Mouse (Mus musculus) left cerebral cortex, postnatal 25 days (tissue): ENCODE measurements at regions not wholly inside any gene's neighbourhood (a gene's known extent, or its start where the extent isn't known, plus 50 kb on each side); places are given as distances from the start of the nearest gene placed in this dataset.
A peak's percentile ranks its signal among the peaks of the same experiment; 100 is the strongest.

Source experiments
- DNase-seq, 2 experiments: peaks; one replicate each; pipeline ENCODE4 v3.0.0; 2022; ENCODE audit warnings: low spot score in 2 of 2, mixed read lengths in 1 of 2
- intact Hi-C: fragments of 180-260 bp; cut with DNase I; formaldehyde crosslinking; loops from one replicate; pipeline ENCODE4 v1.15.1; 2025

DNA sequence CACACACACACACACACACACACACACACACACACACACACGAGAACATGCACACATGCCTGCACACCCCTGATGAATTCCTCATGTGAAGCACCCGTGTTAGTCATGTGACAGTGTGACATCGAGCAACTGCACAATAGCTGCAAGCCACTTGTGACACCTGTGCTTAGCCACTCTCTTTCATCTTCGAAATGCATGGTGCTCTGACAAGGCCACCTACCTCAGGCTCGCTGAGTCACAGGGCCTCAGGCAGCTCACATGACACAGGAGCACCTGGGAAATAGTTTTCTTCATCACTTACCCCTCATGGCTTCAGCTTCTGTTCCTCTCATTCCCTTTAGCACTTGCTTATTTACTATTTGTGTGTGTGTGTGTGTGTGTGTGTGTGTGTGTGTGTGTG lies 213.4 kb upstream of the Zfp64 start:
- intact Hi-C loops: no loop called here
- DNase-seq: no peak

DNA sequence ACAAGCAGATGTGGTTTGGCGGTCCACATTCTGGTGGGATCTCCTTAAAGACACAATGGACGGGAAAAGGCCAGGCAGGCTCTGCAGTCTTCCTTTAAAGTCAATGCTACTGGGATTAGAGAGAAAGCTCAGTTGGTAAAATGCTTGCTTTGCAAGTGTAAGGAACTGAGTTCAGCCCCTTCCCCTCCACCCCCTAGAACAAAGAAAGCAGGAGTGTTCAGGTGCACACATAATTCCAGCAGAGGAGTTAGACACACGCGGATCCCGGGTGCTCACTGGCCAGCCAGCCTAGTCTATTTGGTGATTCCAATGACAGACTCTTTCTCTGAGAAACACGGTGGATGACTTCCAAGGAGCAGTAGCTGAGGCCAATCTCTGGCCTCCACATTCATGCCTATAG lies 213.0 kb upstream of the Zfp64 start:
- intact Hi-C loops: no loop called here
- no peak for DNase-seq

DNA sequence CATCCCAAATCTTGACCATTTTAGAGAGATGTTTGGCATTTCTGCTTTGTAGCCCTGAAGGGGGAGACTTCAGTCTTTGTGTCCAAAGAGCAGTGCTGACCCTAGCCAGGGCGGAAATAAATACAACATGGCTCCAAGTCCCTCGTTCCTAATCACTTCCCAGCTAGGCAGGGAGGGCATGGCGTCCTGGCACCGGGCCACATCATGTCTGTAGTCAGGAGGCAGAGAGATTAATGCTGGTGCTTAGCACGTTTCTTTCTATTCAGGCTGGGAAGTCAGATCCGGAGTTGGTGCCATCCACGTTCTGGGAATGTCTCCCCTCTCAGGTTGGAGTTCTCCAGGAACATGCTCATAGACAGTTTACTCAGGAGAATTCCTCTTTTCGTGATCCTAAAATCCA lies 206.3 kb upstream of the Zfp64 start:
- intact Hi-C loops: no loop called here
- no peak for DNase-seq

DNA sequence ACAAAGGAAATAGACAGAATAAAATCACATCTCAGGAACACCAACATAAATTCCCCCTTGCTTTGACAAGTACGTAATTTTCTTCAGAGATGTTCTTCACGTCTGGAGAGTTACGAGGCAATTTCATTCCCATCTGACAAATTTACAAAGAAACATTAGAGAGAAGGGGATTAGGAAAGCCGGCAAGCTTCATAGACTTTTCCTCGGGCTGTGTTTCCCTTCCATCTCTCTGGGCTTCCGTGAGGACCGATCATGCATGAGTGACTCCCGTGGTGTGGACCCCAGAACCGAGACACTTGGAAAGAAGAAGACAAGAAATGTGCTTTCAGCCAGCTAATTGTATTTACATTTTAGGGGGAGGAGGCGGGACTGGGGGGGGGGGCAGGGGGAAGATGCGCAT lies 203.4 kb upstream of the Zfp64 start:
- no peak for DNase-seq
- intact Hi-C loops: no loop called here

DNA sequence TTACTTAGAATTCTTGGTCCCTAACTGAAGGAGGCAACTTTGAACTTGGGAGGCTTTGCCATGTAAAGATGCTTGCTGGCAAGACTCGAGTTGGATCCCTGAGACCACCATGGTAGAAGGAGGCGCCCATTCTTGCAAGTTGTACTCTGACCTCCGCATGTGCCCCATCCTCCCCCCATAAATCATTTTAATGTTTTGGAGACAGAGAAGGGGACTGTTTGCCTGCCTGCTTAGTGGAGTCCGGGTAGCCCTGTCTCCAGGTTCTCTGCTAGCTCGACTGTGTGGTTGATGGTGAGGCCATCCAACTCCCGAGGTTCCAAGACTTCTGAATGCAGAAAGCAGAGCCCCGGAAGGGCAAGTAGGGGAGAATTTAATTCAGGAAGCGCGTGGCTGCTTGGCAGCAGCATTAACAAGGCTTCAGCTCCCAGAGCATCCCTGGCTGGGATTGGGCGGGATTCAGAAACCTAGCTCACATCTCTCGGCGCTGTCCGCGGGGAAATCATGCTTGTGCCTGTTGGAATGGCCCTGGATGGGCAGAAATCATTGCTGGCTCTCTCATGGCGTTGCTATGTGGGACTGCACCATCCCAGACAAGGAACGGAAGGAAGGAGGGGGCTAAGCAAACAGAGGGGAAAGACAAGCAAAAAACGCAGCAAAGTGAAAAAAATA lies 202.8 kb upstream of the Zfp64 start:
- intact Hi-C loops: no loop called here

DNA sequence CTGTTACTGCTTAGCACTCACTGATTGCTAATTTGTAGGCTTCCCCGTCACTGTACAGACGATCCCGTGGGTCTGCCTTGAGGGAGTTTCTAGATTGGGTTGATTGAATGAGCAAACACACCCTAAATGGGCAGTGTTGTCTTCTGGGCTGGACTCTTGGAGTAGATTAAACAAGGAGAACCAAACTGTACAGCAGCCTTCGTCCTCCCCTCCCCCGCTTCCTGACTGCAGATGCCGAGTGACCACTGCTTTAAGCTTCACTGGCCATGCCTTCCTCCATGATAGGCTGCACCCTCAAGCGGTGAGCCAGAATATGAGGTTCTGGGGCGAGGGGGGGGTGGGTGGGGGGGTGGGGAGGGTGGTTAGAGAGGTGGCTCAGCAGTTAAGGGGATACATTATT lies 201.5 kb upstream of the Zfp64 start:
- intact Hi-C loops: no loop called here
- DNase-seq: no peak

More for the DNA sequence above, 202.8 kb upstream of the Zfp64 start:
- peak in 1 of 2 experiments; percentile 19 for DNase-seq

DNA sequence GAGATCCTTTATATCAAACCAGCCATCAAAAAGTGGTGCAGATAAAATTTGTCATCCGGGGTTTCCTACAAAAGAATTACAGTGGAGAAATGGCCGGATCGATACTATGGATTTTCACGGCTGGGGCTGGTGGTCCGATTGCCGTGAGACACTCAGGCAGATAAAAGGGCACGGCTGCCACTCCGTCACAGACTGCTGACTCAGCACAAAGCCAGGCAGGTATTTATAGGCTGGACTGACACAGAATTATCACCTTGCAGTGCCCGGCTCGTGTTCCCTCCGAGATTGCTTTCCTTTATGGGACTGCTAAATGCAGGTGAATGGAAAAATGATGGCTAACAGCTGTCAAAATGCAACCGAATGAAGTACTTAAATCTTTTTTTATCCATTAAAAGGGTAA lies 199.5 kb upstream of the Zfp64 start:
- intact Hi-C loops: no loop called here
- no peak for DNase-seq

DNA sequence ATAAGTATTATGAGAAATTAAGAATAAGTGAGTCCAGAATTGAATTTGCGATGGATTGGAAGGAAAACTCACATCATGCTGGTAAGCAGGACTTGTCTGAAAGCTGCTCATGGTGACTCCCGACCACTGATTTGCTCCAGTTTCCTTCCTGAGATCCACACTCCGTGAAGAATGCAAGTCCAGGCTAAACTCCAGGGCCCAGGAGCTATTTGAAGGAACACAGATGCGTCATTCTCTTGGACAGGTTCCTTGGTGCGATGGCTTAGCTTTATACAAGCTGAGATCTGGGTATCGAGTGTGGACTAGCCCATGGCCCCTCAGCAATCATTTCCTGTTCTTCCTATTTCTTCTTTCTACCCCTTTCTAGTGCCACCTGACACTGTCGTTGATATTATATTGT lies 192.3 kb upstream of the Zfp64 start:
- DNase-seq: peak in 1 of 2 experiments; percentile 78
- intact Hi-C loops: no loop called here

DNA sequence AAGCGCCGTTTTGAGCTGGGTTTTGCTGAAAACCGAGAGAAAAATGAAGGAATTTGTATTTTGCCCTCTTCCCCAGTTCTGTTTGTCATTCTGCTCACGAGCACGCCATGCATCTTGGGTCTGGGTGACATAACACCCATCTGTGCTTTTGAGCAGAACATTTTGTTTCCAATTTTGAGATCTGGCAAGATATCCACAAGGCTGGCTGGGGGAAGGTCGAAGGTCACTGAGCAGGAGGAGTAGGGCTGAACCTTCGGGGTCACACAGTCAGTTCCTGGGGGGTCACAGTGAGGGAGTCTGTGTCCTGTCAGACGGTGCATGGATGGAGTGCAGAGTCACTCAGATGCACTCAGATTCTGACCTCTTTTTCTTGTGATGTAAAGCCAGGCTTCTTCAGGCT lies 186.8 kb upstream of the Zfp64 start:
- DNase-seq: peak in 1 of 2 experiments; percentile 23
- intact Hi-C loops: no loop called here

DNA sequence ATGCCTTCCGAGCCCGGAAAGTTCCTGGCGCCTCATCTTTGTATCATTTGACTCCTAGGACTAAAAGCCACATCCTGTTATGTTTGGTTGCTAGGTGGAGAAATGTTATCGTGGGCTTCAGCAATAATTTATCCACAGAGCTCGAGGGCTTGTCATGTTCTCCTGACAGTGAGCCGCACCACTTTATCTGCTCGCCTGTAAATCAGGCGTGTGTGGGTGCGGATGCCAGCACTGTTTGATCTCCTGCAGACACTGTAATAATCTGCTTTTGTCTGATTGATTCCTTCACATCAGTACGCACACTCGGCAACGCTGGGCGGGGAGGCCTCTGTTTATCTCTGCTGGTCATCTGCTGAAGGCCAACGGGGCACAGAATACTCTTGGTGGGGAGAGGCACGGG lies 178.5 kb upstream of the Zfp64 start:
- intact Hi-C loops: no loop called here
- DNase-seq: no peak

DNA sequence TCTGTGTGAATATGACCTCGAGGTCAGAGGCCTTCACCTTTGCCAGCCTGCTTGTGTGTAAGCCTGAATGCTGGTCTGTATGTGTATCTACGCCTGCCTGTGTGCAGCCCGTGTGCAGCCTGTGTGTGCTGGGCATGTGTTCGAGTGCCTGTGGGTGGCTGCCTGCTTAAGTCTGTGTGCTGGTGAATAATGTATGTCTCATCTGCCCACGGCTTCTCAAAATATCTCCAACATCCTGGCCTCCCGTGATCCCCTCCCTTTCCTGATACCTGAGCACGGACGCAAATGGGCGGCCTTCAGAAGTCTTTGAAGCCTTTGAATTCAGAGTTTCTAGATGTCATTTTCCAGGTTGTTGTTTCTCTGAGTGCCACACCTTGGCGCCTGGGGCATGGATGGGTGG lies 170.1 kb upstream of the Zfp64 start:
- peak in 1 of 2 experiments; percentile 85 for DNase-seq
- intact Hi-C loops: loop anchor here (5.0 kb wide), 1 partner anchor 192 kb away; no protein-coding TSS in a partner anchor

DNA sequence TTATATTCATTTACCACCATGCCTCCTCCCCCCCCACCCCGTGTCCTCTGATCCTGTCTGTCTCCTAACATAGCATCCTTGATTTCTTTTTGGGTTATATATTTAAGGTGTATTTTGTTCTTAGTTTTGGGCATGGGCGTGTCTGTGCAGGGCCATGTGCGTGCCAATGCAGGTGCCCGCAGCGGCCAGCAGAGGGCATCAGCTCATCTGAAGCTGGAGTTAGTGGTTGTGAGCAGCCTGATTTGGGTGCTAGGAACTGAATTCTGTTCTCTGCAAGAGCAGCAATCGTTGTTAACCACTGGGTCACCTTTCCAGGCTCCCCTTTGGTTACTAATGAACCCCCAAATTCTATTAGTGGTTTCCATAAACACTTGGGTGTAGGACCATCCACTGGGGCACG lies 167.5 kb upstream of the Zfp64 start:
- intact Hi-C loops: no loop called here
- DNase-seq: no peak

DNA sequence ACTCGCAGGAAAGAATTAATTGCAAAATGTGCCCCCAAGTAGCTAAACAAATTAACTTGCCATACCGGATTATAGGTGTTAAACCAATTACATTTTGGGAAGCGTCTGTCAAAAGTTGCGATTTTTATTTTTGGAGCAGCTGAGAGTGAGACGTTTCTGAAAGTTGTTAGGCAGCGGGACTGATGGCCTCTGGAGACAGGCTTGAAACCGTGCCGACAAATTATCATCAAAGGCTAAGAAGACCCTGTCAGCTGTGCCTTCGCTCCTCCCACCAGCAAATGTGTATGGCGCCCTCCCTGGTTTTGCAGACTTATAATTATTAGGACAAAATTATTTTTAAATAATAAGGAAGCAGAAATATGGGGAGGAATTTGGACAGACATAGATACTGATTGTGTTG lies 161.5 kb upstream of the Zfp64 start:
- DNase-seq: no peak
- intact Hi-C loops: no loop called here

DNA sequence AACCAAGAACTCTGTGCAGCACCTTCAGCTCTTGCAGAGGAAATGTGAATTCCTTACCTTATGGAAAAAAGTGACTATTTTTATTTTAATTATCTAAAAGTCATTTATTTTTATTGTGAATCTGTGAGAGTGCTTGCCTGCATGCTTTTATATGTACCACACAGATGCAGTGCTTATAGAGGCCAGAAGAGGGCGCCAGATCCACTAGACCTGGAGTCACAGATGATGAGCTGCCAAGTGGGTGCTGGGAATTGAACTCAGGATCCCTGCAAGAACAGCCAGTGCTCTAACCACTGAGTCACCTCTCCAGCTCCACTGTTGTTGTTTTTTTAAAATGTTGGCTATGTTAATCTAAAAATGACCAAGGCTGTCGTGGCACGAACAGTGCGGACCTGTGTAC lies 153.7 kb upstream of the Zfp64 start:
- no peak for DNase-seq
- intact Hi-C loops: no loop called here

DNA sequence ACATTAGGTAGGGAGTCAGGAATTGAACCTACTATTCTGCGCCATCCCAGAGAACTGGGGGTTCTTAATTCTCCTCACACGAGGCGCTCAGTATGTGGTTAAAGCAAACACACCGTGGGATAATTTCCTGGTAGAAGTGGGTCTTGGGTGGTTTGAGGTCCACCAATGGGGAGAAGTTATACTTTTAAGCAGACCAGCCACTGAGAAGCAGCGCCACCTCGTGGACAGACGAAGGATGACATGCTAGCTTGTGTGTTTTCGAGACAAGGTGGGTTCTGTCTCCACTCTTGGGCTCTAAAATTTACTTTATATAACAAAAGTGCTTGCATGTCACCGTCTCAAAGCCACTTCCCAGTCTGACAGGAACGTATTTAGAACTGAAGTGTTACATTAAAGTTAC lies 152.7 kb upstream of the Zfp64 start:
- intact Hi-C loops: loop anchor here (1.0 kb wide), 1 partner anchor 47 kb away; no protein-coding TSS in a partner anchor
- DNase-seq: peak; percentile 9 to 17

DNA sequence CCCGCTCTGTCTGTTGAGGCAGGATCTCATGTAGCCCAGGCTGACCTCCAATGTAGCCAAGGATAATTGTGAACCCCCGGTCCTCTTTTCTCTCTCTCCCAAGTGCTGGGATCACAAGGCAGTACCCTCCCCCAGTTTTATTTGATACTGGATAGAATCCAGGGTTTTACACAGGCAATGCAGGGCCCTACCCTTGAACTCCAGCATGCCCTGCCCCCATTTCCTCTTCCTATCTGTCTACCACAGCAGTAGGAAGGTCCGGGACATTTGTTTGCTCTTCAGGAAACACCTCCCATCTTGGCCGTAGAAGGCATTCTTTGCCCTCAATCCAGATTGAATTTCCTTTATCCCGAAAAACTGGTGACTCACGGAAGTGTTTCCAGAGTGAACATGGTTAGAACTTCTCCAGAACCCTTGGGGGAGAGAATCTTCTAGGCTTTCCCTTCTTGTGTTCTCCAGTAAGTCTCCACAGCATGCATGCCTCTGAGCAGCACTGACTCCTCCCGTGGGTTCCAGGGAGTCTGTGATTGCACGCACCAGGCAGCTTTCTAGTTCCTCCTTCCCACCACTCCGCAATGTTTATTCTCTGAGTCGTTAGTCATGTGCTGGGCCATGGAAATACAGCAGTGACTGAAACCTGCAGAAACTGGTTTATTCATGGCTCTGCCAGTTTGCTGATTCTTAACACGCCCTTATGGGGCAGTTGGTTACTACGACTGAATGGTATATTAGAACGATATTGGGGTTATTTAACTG lies 146.3 kb upstream of the Zfp64 start:
- DNase-seq: no peak
- intact Hi-C loops: no loop called here

DNA sequence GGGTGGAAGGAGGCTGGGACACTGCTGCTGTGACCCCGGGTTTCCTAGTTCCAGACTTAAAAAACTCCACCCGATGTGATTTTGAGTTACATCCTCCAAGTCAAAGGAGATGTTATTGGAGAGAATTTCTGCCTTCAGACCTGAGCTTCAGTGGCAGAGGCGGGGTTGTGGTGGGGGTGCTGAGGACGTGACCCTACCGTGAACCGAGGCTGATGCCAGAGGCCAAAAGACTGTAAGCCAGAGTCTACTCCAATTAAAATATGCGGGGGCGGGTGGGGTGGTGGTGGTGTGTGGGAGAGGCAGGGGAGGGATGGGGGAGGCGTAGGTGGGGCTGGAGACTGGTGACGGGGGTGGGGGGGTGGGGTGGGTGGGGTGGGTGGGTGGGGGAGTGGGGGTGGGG lies 145.1 kb upstream of the Zfp64 start:
- intact Hi-C loops: no loop called here
- no peak for DNase-seq

DNA sequence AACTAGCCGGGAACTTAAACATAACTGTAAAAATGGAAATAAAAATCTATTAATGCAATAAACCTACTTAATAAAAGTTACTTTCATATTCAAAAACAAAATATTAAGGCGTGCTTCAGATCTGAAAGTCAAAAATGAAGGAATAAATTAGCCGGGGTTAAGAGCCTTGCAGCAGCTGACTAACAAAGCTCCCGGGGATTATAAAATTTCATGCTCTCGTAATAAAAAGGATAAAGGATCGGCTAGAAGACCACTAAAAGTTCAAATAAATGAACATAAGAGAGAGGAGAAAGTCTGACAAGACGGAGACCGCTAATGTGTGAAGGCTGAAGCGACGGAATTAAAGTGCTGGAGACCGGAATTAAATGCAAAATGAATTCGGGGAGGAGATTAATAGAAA lies 144.3 kb upstream of the Zfp64 start:
- intact Hi-C loops: no loop called here
- no peak for DNase-seq

DNA sequence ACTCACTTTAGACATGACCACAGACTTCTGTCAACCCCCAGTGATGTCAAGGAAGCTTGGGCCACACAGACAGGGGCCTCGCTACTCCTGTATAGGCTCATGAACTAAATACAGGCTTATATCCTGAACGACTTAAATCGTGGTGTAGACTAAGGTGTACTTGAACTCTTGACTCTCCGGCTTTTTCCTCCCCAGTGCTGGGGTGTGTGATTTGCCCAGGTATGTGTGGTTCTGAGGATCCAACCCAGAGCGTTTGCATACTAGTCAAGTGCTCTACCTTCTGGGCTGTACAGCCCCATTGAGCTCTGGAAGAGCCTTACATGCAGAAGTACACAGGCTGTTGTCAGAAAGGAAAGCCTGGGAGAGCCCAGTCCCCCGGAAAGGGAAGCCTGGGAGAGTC lies 143.2 kb upstream of the Zfp64 start:
- DNase-seq: no peak
- intact Hi-C loops: no loop called here

DNA sequence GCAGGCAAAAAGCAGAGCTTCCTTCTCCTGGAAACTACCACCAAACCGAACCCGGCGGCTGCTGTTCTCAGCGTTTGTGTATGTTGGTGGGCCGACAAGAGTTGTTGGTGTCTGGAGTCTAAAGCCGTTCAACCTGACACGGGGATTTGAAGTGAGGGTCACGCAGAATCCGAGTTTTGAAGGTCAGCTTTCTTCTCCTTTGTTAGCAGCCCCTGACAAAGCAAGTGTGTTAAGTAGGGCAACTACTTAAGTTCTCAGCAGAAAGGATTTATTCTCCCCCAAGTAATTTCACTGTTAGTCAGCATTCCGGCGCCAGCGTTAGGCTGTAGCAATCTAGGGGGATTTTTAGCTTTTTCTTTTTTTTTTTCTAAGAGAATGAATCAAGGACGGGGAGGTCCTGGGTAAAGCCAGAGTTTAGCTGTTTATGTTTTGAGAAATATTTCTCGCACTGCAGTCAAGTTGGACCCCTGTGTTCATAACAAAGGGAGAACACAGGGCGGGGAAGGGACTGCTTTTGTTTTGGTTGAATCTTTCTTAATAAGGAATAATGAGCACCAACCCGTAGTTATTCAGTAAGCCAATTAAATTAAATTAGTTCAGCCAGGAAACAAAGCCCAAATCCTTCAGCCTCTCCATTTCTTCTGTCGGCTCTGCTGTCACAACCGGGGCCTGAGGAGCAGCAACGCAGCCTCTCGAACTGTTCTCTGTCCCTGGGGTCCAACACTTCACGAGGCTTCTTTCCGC lies 138.8 kb upstream of the Zfp64 start:
- DNase-seq: no peak
- intact Hi-C loops: no loop called here

DNA sequence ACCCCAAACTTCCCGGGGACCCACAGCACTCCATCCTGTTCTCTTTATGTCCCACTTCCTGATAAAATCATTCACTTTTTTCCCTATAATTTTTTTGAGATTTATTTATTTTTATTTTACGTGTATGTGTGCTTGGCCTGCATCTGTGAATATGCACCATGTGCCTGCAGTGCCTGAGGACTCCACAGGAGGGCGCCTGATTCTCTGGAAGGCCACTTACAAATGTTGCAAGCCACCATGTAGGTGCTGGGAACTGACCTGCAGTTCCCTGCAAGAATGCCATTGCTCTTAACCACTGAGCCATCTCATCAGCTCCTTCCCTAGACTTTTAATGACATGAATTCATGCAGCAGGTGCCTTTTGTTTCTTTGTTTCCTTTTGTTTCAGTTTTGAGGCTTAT lies 134.9 kb upstream of the Zfp64 start:
- intact Hi-C loops: no loop called here
- no peak for DNase-seq
